Mouse (Mus musculus) gastrocnemius, adult 2 months (tissue): ENCODE measurements around the gene Dnajc9. TPM values are rescaled to one million over a fixed set of nuclear protein-coding genes. Genes with fewer than 3 reads are reported as not detected.
A peak's percentile ranks its signal among the peaks of the same experiment; 100 is the strongest.

Source experiments
- DNase-seq: peaks from one replicate; pipeline ENCODE4 v3.0.0; 2022
- H3K27ac ChIP-seq: fragments of 200-600 bp; 2 replicates; pipeline ENCODE4 v1.8.1; 2022; ENCODE audit warnings: mild to moderate bottlenecking
- H3K4me3 ChIP-seq: fragments of 200-600 bp; 2 replicates; pipeline ENCODE4 v1.8.1; 2022; ENCODE audit warnings: mild to moderate bottlenecking, moderate library complexity
- CTCF ChIP-seq: fragments of 200-600 bp; IDR thresholded peaks from 2 replicates; pipeline ENCODE4 v1.8.1; 2022; ENCODE audit warnings: antibody characterized with exemption, mild to moderate bottlenecking, moderate library complexity
- intact Hi-C: fragments of 180-260 bp; cut with DNase I; formaldehyde crosslinking; loops from one replicate; pipeline ENCODE4 v1.15.1; 2025
- long read RNA-seq, 2 experiments: library from polyadenylated mRNA; stranded (forward); transcript quantifications; one replicate each; pipeline ENCODE4 v2.0.0; 2021
- total RNA-seq, 2 experiments: library from RNA; stranded (reverse); gene quantifications; 2 replicates each; pipeline ENCODE4 v1.2.3; 2021

Dnajc9 gene
- total RNA-seq = 10 to 100 TPM in 1 of 2 experiments, 1 to 10 TPM in 1; 8.4 to 12.4 TPM
- long read RNA-seq, experiment 1, partial matches to known transcripts = 3 of 6 reads
- long read RNA-seq, experiment 1, other reads (novel, unspliced or antisense) = 0 of 6 reads
- long read RNA-seq, experiment 2, transcript Dnajc9-201 (5 exons, 1,631 nt) = major isoform, 7 of 9 reads
- long read RNA-seq, experiment 2, partial matches to known transcripts = 2 of 9 reads
- long read RNA-seq, experiment 2, other reads (novel, unspliced or antisense) = 0 of 9 reads

DNA sequence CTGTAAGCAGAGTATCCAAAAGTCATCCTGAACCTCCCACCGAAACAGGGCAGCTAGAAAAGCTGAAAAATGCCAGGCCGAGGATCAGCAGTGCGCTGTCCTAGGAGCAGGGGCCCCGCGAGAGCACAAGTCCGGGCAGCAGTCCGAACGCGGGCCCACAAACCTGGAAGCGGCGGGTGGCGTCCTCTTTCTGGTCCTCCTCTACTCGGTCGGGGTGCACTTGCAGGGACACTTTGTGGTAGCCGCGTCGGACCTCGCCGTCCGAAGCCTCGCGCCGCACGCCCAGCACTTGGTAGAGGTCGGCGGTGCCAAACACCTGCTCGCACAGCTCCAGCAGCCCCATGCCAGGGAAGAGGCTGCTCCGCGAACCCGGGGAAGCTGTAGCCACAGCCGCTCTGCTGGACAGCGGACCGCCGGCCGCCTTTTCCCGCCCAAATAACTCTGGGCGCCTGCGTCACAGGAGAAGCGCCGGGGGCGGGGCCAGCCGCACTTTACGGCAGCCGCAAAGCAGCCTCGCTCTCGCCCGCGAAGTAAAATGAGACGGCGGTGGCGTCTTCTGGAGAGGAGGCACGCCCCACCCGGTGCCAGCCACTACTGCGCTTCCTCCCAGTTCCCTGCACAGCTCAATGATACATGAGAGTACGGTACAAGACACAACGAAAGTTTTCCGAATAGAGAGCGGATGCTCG, at the start of gene Dnajc9:
Dnajc9 (minus strand) TSS at position 470 of the 689 bp plus-strand sequence.
- peak within 1 kb of the TSS; percentile 95 for H3K4me3 ChIP-seq
- peak; percentile 97 for DNase-seq
- intact Hi-C loops = no loop called here
- no peak for TF ChIP-seq CTCF
- H3K27ac ChIP-seq = peak within 1 kb of the TSS; percentile 88

DNA sequence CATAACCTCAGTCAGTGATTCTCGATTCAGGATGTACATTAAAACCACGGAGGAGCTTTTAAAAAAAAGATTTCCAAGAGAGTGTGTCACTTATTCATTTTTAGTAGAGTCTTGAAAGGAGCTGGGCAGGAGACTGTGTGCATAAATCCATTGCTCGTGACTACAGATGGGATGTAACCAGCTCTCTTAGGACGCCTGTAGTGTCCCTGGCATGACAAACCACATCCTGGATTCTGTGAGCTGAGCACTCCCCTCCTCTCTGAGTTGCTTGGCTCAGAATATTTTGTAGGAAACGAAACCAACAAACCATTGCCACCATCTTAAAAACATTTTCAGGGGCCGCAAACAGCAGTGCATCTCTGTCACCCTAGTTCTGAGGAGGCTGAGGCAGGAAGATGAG, 48.3 kb upstream of the Dnajc9 start:
- TF ChIP-seq CTCF = no peak
- intact Hi-C loops = loop anchor here (5.0 kb wide), 1 partner anchor 40 kb away; no protein-coding TSS in a partner anchor
- H3K27ac ChIP-seq = no peak overlapping the region
- no peak overlapping the region for H3K4me3 ChIP-seq
- DNase-seq = no peak

DNA sequence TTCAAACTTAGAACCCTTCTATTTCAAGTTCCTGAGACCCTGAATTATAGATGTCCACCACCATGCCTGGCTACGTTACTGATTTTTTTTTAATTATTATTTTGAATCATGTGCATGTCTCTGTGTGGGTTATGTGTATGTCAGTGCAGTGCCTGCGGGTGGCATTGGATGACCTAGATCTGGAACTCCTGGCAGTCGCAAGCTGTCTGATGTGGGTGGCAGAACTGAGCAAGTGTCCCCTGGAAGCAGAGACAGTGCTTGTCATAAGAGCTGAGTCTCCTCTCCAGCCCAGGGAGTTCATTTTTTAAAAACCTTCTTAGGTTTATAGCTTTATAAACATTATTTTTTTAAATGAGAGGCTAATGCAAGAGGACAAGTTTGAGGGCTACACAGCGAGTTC, 43.7 kb upstream of the Dnajc9 start:
- DNase-seq = peak; percentile 54
- Histone ChIP-seq H3K4me3 (peak overlapping the region; percentile 62), H3K27ac (peak overlapping the region; percentile 91)
- intact Hi-C loops = no loop called here
- TF ChIP-seq CTCF = no peak; the same call in 1 of the 2 replicates

DNA sequence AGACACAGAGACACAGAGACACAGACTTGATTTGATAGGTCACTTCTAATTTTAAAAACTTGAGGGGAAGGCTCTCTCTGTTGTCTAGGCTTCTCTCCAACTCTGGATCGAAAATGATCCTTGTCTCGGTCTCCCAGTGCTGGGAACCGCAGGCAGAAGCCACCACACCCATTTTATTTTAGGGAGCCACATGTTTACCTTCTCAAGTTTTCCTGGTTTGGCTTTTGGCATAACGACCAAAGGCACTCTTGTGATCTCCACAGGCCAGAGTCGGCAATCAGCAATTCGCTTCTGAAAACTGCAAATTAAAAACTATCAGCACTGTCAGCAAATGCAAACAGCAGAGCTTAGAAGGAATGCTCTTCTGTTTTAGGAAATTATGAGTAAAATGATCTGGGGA, 43.0 kb upstream of the Dnajc9 start:
- TF ChIP-seq CTCF = no peak
- DNase-seq = peak; percentile 51
- Histone ChIP-seq H3K4me3 (peak overlapping the region; percentile 62), H3K27ac (peak overlapping the region; percentile 91)
- intact Hi-C loops = no loop called here

- intact Hi-C loops = no loop called here
These were observed 41.1 kb upstream of the Dnajc9 start for GRCm38 (mm10) chr14:20429833-20430232.

GRCm38 (mm10) chr14:20428593-20428992, 39.9 kb upstream of the Dnajc9 start:
- intact Hi-C loops = no loop called here
- no peak for DNase-seq
- Histone ChIP-seq H3K4me3 (no peak overlapping the region), H3K27ac (no peak overlapping the region)
- peak; percentile 29; the same call in 1 of the 2 replicates for TF ChIP-seq CTCF

More at GRCm38 (mm10) chr14:20429833-20430232, 41.1 kb upstream of the Dnajc9 start:
- no peak for TF ChIP-seq CTCF
- peak overlapping the region; percentile 38; the same call in 1 of the 2 replicates for H3K27ac ChIP-seq
- DNase-seq = no peak
- no peak overlapping the region for H3K4me3 ChIP-seq

DNA sequence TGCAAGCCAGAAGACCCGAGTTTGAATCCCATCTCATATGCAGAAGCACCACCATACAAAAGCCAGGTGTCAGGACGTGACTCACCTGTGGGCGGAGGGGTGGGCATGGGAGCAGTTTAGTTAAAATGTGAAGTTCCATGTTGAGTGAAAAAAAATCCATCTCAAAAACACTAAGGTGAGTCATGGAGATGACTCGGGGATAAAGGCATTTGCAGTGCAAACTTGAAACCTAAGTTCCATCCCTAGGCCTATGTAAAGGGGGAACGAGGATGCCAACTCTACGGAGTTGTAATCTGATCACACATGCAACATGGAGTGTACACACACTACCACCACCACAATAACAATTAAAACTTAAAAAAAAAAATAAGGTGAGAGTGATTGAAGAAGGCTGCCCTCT, 34.3 kb upstream of the Dnajc9 start:
- Histone ChIP-seq H3K27ac (no peak overlapping the region), H3K4me3 (no peak overlapping the region)
- TF ChIP-seq CTCF = no peak
- no peak for DNase-seq
- intact Hi-C loops = no loop called here

- no peak for TF ChIP-seq CTCF
- no peak overlapping the region for H3K4me3 ChIP-seq
- no peak for DNase-seq
- H3K27ac ChIP-seq = no peak overlapping the region
- intact Hi-C loops = no loop called here
These were observed 33.5 kb upstream of the Dnajc9 start for GRCm38 (mm10) chr14:20422257-20422656.

DNA sequence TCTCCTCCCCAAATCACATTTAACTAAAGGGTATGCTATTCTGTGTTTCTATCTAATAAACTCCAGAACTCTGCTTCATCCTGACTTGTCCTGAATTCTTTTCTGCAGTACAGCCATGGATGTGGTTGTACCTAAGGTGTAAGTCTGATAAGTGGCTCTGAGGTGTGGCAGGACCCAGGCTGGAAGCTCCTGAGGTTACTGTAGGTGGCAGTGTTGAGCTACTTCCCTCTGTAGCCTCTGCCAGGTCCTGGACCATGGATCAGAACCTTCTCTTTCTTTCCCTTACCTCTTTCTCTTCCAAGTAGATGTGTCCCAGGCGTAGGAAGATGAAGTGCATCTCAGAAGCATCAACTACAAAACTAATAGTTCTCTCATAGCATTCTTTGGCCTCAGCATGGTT, 11.4 kb upstream of the Dnajc9 start:
- no peak overlapping the region for H3K4me3 ChIP-seq
- peak; percentile 81 for TF ChIP-seq CTCF
- H3K27ac ChIP-seq = no peak overlapping the region
- intact Hi-C loops = loop anchor here (2.0 to 5.0 kb wide), 2 partner anchors 25 to 77 kb away; no protein-coding TSS in a partner anchor
- peak; percentile 60 for DNase-seq

- TF ChIP-seq CTCF = peak; percentile 53
- peak; percentile 62 for DNase-seq
- Histone ChIP-seq H3K27ac (peak overlapping the region; percentile 71), H3K4me3 (no peak overlapping the region)
- intact Hi-C loops = loop anchor here (1.0 kb wide), 1 partner anchor 165 kb away; no protein-coding TSS in a partner anchor
These were observed 10.2 kb upstream of the Dnajc9 start for GRCm38 (mm10) chr14:20398864-20399263.

- DNase-seq = no peak
- no peak for TF ChIP-seq CTCF
- Histone ChIP-seq H3K4me3 (0 out of 2 replicates have a peak overlapping the region, but pooled peaks have one; percentile 9), H3K27ac (peak overlapping the region; percentile 71)
- intact Hi-C loops = no loop called here
These were observed 8.5 kb upstream of the Dnajc9 start for GRCm38 (mm10) chr14:20397220-20397619.

- H3K27ac ChIP-seq = peak within 1 kb of the TSS; percentile 98
- H3K4me3 ChIP-seq = peak within 1 kb of the TSS; percentile 84
- DNase-seq = peak; percentile 98
- no peak for TF ChIP-seq CTCF
- intact Hi-C loops = loop anchor here (5.0 kb wide), 3 partner anchors 89 to 264 kb away; partner anchors contain the start of genes Anxa7, Myoz1 and Ppp3cb
These were observed 4.6 kb upstream of the Dnajc9 start, which contains the start of gene Mrps16 for GRCm38 (mm10) chr14:20393205-20393913. Mrps16 (minus strand) TSS chr14:20393634.

DNA sequence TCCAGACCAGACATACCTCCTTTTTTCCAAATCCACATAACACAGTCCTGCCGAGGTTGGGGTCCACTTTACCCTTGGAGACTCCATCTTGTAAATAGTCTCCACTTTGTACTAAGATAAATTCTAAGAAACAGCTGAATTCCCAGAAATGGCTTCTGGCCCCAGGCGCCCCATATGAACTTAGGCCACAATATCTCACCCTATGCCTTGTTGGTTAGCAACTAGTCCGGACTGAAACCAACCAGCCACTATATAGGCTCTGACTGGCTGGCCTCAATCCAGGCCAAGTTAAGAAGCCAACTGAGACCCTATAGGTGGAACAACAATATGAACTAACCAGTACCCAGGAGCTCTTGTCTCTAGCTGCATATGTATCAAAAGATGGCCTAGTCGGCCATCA, 3.6 kb upstream of the Dnajc9 start:
- intact Hi-C loops = loop anchor here (5.0 kb wide), 3 partner anchors 90 to 265 kb away; partner anchors contain the start of genes Anxa7, Myoz1 and Ppp3cb
- TF ChIP-seq CTCF = no peak
- Histone ChIP-seq H3K4me3 (peak overlapping the region; percentile 40; the same call in 1 of the 2 replicates), H3K27ac (no peak overlapping the region)
- no peak for DNase-seq
